In the genomic region with DNA sequence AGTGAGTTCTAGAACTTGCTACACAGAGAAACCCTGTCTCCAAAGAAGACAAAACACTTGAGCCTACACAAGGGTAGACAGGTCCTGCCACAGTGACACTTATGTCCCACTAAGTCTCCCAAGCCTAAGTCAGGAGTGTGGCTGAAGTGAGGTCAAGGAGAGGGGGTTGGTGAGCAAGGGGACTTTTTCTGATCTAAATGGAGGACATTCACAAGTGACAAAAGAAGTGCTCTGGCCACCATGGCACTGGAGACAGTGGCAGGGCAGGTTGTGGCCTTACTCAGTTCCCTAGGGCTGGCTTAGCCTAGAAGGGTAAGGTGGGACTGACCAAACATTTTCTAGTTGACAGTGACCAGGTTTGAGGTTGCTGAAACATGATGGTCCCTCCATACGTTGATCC, we compare ENCODE assay signal across 25 mouse cellular contexts.
"Had no signal": no experiment of that assay in that cellular context is flagged by ENCODE, and none has a peak within 500 bp of the region (broad histone marks: within the 10 kb centered on the region; RNA-seq: fewer than 3 reads in every experiment).

No protein-coding gene starts in this region.

- H3K27ac ChIP-seq: gastrocnemius, adult 2 months; heart, adult 2 months; heart, embryonic 13.5 days; heart, embryonic 15.5 days; hindbrain, embryonic 12.5 days; hindbrain, embryonic 14.5 days; layer of hippocampus, adult 2 months; left cerebral cortex, adult 2 months; limb, embryonic 13.5 days; limb, embryonic 15.5 days; liver, embryonic 14.5 days had no signal

- H3K9me3 ChIP-seq: heart, embryonic 13.5 days; heart, embryonic 15.5 days; hindbrain, embryonic 10.5 days; hindbrain, embryonic 12.5 days; limb, embryonic 13.5 days; limb, embryonic 15.5 days had no signal

- H3K9ac ChIP-seq: forebrain, postnatal 0 days; heart, embryonic 13.5 days; heart, embryonic 15.5 days; hindbrain, embryonic 12.5 days; hindbrain, embryonic 14.5 days; limb, embryonic 13.5 days; limb, embryonic 15.5 days; liver, embryonic 14.5 days had no signal

- ATAC-seq: forebrain, postnatal 0 days; hindbrain, embryonic 16.5 days; inflammation-experienced regulatory T-cells, adult 6 months; intestine, postnatal 0 days had no signal

- H3K4me3 ChIP-seq: gastrocnemius, adult 2 months; heart, adult 2 months; heart, embryonic 13.5 days; heart, embryonic 15.5 days; hindbrain, embryonic 10.5 days; hindbrain, embryonic 12.5 days; layer of hippocampus, adult 2 months; left cerebral cortex, adult 2 months; limb, embryonic 13.5 days; limb, embryonic 15.5 days had no signal

- DNase-seq: forebrain, postnatal 0 days; gastrocnemius, adult 2 months; gastrocnemius, postnatal 10 days; gastrocnemius, postnatal 25 days; heart, adult 2 months; heart, postnatal 14 days; heart, postnatal 4 days; kidney, adult 18-20 months; kidney, adult 8-10 months; kidney, postnatal 10 days; kidney, postnatal 25 days; kidney, postnatal 4 days had no signal

- H3K4me2 ChIP-seq: heart, embryonic 13.5 days; heart, embryonic 15.5 days; hindbrain, embryonic 12.5 days; hindbrain, embryonic 14.5 days; limb, embryonic 13.5 days; limb, embryonic 15.5 days had no signal

- H3K36me3 ChIP-seq: heart, embryonic 13.5 days; heart, embryonic 15.5 days; hindbrain, embryonic 10.5 days; hindbrain, embryonic 12.5 days; limb, embryonic 13.5 days; limb, embryonic 15.5 days had no signal

- H3K27me3 ChIP-seq: heart, embryonic 13.5 days; heart, embryonic 15.5 days; hindbrain, embryonic 12.5 days; limb, embryonic 13.5 days; limb, embryonic 15.5 days had no signal
